Mouse (Mus musculus): ENCODE measurements at regions not wholly inside any gene's neighbourhood (a gene's known extent, or its start where the extent isn't known, plus 50 kb on each side); places are given as distances from the start of the nearest gene placed in this dataset.

DNA sequence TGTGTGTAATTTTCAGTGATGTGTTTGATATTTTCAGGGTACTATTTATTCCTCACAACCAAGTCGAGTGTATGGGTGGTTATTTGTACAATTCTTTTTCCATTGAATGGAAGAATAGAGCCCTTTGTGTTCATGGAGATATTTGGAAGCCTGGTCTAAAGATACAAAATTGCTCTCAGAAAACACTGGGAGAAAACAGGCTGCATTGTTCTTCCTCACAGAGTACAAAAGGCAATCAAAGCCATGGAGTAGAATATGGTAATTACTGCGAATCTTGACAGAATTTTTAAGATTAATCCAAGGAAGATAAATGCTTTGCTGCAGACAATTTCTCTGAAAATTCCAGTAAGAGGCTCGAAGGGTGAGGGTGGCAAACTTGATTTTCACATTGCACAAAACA is 54.7 kb upstream of the Gnai1 start:
- no peak for TF ChIP-seq CTCF (IDR thresholded peaks at IDR 0.05)
- TF ChIP-seq EP300 (IDR thresholded peaks at IDR 0.05), result no peak

All from lung, postnatal 0 days (tissue).